Comparison of ENCODE assay signal across 13 mouse cellular contexts in the genomic region with DNA sequence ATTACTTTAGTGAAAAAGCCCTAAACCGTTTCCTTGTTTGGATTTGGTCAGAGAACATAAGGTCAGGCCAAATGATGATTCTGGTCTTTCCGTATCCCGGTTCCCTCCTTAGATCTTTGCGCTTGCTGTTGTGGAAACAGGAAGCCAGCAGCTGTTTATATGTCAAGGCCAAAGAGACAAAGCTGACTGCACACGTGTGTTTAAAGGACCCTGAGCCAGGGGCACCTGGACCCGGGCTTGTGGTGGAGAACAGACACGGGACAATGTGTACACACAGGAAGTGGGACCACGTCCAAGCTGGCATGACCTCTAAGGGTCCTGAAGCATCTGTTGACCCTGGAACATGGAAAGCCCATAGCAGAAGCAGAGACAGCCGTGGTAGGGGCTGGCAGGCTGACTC.
A peak's percentile ranks its signal among the peaks of the same experiment; 100 is the strongest.
DNase-seq lines count a peak whose midpoint lies in the region; ATAC-seq lines count a peak whose summit lies in the region.
"Had no signal": no experiment of that assay in that cellular context is flagged by ENCODE, and none has a peak within 500 bp of the region (broad histone marks: within the 10 kb centered on the region; RNA-seq: fewer than 3 reads in every experiment).

No protein-coding gene starts in this region.

- WGBS in kidney, embryonic 16.5 days, result 47% methylated on average over 9 of the region's 9 CpGs
- 47% methylated on average over 9 of the region's 9 CpGs for WGBS in intestine, embryonic 16.5 days

- no peak for ATAC-seq in kidney, embryonic 16.5 days (ENCODE audit: low FRiP score, low TSS enrichment)
- no peak for ATAC-seq in intestine, embryonic 16.5 days

- peaks cover 10% of the 10 kb centered on the region for H3K9me3 ChIP-seq in kidney, embryonic 16.5 days (ENCODE audit: low read length)
- H3K9me3 ChIP-seq in intestine, embryonic 16.5 days (ENCODE audit: control insufficient read depth, low read length), result no peaks in the 10 kb centered on the region
- H3K9me3 ChIP-seq: hindbrain, embryonic 12.5 days had no signal

- H3K4me1 ChIP-seq in kidney, embryonic 16.5 days (ENCODE audit: insufficient read depth, low read length), result peaks cover 13% of the 10 kb centered on the region
- peaks cover 7% of the 10 kb centered on the region for H3K4me1 ChIP-seq in intestine, embryonic 16.5 days (ENCODE audit: control insufficient read depth, insufficient read depth, low read length)

- no peak overlapping the region for H3K4me3 ChIP-seq in kidney, embryonic 16.5 days (ENCODE audit: low read length)
- no peak overlapping the region for H3K4me3 ChIP-seq in intestine, embryonic 16.5 days (ENCODE audit: low read length)
- H3K4me3 ChIP-seq: heart, adult 2 months; hindbrain, embryonic 12.5 days; limb, embryonic 13.5 days; myocyte had no signal

- H3K4me2 ChIP-seq in kidney, embryonic 16.5 days (replicated peaks; ENCODE audit: low read depth, low read length), result no peak overlapping the region
- H3K4me2 ChIP-seq in intestine, embryonic 16.5 days (ENCODE audit: low read depth, low read length), result no peak overlapping the region
- H3K4me2 ChIP-seq: hindbrain, embryonic 12.5 days; limb, embryonic 13.5 days had no signal

- no peaks in the 10 kb centered on the region for H3K36me3 ChIP-seq in kidney, embryonic 16.5 days (ENCODE audit: insufficient read depth, low read length)
- H3K36me3 ChIP-seq in intestine, embryonic 16.5 days (ENCODE audit: control insufficient read depth, insufficient read depth, low read length), result no peaks in the 10 kb centered on the region
- H3K36me3 ChIP-seq: hindbrain, embryonic 12.5 days; limb, embryonic 13.5 days had no signal

- peak; percentile 44 for DNase-seq in kidney, postnatal 14 days
- peak; percentile 55 for DNase-seq in testis, postnatal 10 days (ENCODE audit: low spot score)
- DNase-seq in testis, postnatal 14 days (ENCODE audit: low spot score), result no peak
- peak; percentile 56 to 75 for DNase-seq in lung, adult 18-20 months
- no peak for DNase-seq in embryo, embryonic 10 days (ENCODE audit: low spot score)
- DNase-seq: layer of hippocampus, postnatal 36 days had no signal

- no peaks in the 10 kb centered on the region for H3K27me3 ChIP-seq in kidney, embryonic 16.5 days (ENCODE audit: insufficient read depth, low read length)
- no peaks in the 10 kb centered on the region for H3K27me3 ChIP-seq in intestine, embryonic 16.5 days (replicated peaks; ENCODE audit: control insufficient read depth, insufficient read depth, low read length)
- H3K27me3 ChIP-seq: hindbrain, embryonic 12.5 days; limb, embryonic 13.5 days had no signal

- no peak overlapping the region for H3K9ac ChIP-seq in kidney, embryonic 16.5 days (replicated peaks; ENCODE audit: low read length)
- no peak overlapping the region for H3K9ac ChIP-seq in intestine, embryonic 16.5 days (ENCODE audit: low read depth, low read length)
- H3K9ac ChIP-seq: hindbrain, embryonic 12.5 days; limb, embryonic 13.5 days had no signal

- H3K27ac ChIP-seq in kidney, embryonic 16.5 days (ENCODE audit: low read length), result no peak overlapping the region
- no peak overlapping the region for H3K27ac ChIP-seq in intestine, embryonic 16.5 days (ENCODE audit: low read length)
- H3K27ac ChIP-seq: heart, adult 2 months; hindbrain, embryonic 12.5 days; kidney, postnatal 0 days; limb, embryonic 13.5 days had no signal

Comparison
In these comparisons a context has a peak if more than half of its experiments do, and no peak if none do; other contexts are left out.
1. DNase-seq: peak in kidney, postnatal 14 days (single experiment), testis, postnatal 10 days (single experiment) and lung, adult 18-20 months (2 of 2); none in testis, postnatal 14 days (single experiment) and embryo, embryonic 10 days (single experiment).